Mouse (Mus musculus) megakaryocyte, embryonic 14.5 days (primary cell): ENCODE results near the gene Phf1.

ENCODE experiments used
- FLI1 ChIP-seq: IDR thresholded peaks from 2 replicates; pipeline ENCODE4 v1.6.1; 2012; ENCODE audit warnings: low read length, inconsistent platforms, mixed read lengths
- GATA1 ChIP-seq: IDR thresholded peaks from 3 replicates; pipeline ENCODE4 v1.6.1; 2012; ENCODE audit warnings: mixed read lengths, low read length, inconsistent platforms, borderline replicate concordance

DNA sequence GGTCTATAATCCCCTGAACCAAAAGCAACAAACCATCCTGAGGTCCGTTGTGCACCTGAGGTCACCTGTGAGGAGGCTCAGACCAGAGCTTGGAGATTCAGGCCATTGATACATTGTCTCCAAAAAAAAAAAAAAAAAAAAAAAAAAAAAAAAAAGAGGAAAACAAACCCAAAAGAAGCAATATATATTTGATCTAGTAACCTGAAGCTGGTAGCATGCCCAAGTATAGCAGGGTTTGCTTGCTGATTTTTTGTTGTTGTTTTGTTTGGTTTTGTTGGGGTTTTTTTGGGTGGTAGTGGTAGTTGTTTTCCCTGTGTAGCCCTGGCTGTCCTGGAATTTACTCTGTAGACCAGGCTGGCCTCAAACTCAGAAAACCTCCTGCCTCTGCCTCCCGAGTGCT is 14.5 kb upstream of the Phf1 start:
- TF ChIP-seq FLI1 (no peak; the same call in 1 of the 2 replicates), GATA1 (no peak)
